Mouse (Mus musculus) testis, adult 2 months (tissue): Measurements from ENCODE around the gene Lzts3. TPM values are rescaled to one million over a fixed set of nuclear protein-coding genes. Genes with fewer than 3 reads are reported as not detected.

Experiments
- H3K27ac ChIP-seq: fragments of 200-500 bp; 2 replicates; pipeline ENCODE4 v1.5.1; 2012; ENCODE audit warnings: low read depth, low read length; ENCODE audit not compliant: control insufficient read depth, insufficient read depth
- H3K27me3 ChIP-seq: fragments of 200-500 bp; 2 replicates; pipeline ENCODE4 v1.6.1; 2012; ENCODE audit warnings: mild to moderate bottlenecking, low read length, moderate library complexity; ENCODE audit not compliant: control insufficient read depth, insufficient read depth
- H3K36me3 ChIP-seq: fragments of 200-500 bp; 2 replicates; pipeline ENCODE4 v1.6.1; 2012; ENCODE audit warnings: mild to moderate bottlenecking, low read length; ENCODE audit not compliant: control insufficient read depth, insufficient read depth
- H3K4me1 ChIP-seq: fragments of 200-500 bp; 2 replicates; pipeline ENCODE4 v1.6.1; 2012; ENCODE audit warnings: low read length; ENCODE audit not compliant: control insufficient read depth, insufficient read depth
- H3K4me3 ChIP-seq: fragments of 200-500 bp; 2 replicates; pipeline ENCODE4 v1.5.1; 2012; ENCODE audit warnings: low read depth, mild to moderate bottlenecking, low read length, moderate library complexity, mixed read lengths; ENCODE audit not compliant: control insufficient read depth
- CTCF ChIP-seq: fragments of 200-500 bp; IDR thresholded peaks from 2 replicates; pipeline ENCODE4 v1.5.1; 2012; ENCODE audit warnings: low read depth, mild to moderate bottlenecking, inconsistent platforms, low read length, moderate library complexity; ENCODE audit not compliant: control insufficient read depth, insufficient read depth, insufficient replicate concordance
- POLR2A ChIP-seq: fragments of 200-500 bp; IDR thresholded peaks from 2 replicates; pipeline ENCODE4 v1.6.1; 2012; ENCODE audit warnings: low read depth, mild to moderate bottlenecking, inconsistent platforms, low read length, moderate library complexity; ENCODE audit not compliant: control insufficient read depth
- polyA plus RNA-seq: library from polyadenylated mRNA; depleted of rRNA; stranded (reverse); fragments of >200 nt; gene quantifications from 2 replicates; pipeline ENCODE4 v1.2.3, GENCODE M21; 2012; rRNA removed

The Lzts3 gene
- polyA plus RNA-seq, 1 experiment, result 4.3 TPM

DNA sequence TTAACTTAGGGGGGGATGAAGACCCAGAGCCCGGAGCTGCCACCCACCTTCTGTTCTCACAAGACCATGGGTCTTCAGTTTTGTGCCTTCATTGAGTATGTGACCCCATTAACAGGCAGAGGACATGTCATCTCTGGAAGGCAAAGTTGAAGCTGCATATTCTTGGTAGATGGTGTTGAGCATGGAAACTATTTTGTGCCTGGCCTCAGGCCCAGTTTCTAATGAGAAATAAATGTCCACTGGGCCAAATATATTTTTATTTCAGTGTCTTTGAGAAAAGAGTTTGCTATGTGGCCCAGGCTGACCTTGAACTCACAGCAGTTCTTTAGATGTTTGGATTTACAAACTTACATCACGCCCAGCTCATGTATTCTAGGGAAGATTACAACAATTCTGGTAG lies 52.8 kb downstream of the Lzts3 start:
- H3K27me3 ChIP-seq, result no peaks in the 10 kb centered on the region
- H3K27ac ChIP-seq, result peak overlapping the region; percentile 81
- no peak for TF ChIP-seq POLR2A
- TF ChIP-seq CTCF, result no peak
- H3K4me1 ChIP-seq, result no peaks in the 10 kb centered on the region; the same call in none of the 2 replicates
- H3K36me3 ChIP-seq, result no peaks in the 10 kb centered on the region; the same call in 1 of the 2 replicates
- peak overlapping the region; percentile 79 for H3K4me3 ChIP-seq

DNA sequence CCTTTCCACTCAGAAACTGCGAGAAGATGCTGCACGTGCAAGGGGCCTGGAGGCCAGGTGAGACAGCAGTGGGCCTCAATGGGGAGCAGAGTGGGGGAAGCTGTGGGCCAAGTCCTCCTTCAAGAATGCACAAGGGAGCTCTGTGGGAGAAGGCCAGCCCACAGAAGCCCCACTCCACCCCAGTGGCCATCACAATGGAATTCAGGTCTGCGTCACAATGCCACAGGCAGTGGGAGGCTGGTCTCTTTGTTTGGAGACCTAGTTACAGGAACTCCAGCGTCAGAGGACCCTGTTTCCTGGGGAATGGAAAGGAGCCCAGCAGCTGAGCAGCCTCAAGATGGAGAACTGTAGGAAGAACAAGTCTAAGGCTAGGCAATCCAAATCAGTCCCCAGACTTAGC lies 53.4 kb downstream of the Lzts3 start:
- Histone ChIP-seq H3K27me3 (no peaks in the 10 kb centered on the region), H3K4me1 (no peaks in the 10 kb centered on the region; the same call in none of the 2 replicates), H3K27ac (peak overlapping the region; percentile 81), H3K4me3 (peak overlapping the region; percentile 79), H3K36me3 (no peaks in the 10 kb centered on the region; the same call in 1 of the 2 replicates)
- no peak for TF ChIP-seq CTCF
- TF ChIP-seq POLR2A, result peak; percentile 50; the same call in 1 of the 2 replicates

DNA sequence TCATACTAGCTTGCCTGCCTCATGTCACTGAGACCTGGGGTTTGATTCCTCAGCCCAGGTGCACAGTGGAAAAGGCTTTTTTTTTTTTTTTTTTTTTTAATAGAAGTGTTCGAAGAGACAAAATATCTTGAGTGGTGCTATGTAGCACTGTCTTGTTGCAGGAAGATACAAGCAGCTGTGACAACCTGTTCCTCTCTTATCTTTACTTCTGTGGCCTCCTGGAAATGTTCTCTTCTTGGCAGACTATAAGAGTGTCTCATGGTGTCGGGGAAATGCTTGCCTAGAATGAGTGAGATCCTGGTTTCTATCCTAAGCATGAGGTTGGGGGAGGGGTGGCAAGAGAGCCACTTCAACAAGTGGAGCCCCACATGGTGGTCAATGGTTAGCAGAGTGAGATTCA lies 54.2 kb downstream of the Lzts3 start:
- no peak for TF ChIP-seq CTCF
- no peak for TF ChIP-seq POLR2A
- no peaks in the 10 kb centered on the region; the same call in none of the 2 replicates for H3K4me1 ChIP-seq
- H3K27me3 ChIP-seq, result no peaks in the 10 kb centered on the region

DNA sequence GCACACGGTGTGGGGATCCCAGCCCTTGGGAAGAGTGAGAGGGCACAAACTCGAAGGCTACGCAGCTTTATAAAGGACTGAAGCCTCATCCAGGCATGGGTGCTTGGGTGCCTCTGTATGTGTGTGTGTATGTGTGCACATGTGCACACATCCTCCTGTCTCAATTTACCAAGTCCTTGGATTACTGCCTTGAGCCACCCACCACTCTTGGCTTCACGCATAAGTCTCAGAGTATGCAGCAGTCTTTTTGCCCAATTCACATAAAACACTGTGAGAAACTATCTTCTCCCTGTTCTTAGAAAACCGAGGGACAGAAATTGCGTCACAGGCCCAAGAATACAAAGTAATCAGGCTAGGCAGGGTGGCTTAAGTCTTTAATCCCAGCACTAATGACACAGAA lies 56.6 kb downstream of the Lzts3 start:
- H3K36me3 ChIP-seq, result no peaks in the 10 kb centered on the region
- H3K27ac ChIP-seq, result no peak overlapping the region
- no peak overlapping the region for H3K4me3 ChIP-seq
- TF ChIP-seq POLR2A (no peak), CTCF (no peak)
- H3K4me1 ChIP-seq, result no peaks in the 10 kb centered on the region; the same call in none of the 2 replicates
- H3K27me3 ChIP-seq, result no peaks in the 10 kb centered on the region

More for the DNA sequence above, 54.2 kb downstream of the Lzts3 start:
- Histone ChIP-seq H3K36me3 (no peaks in the 10 kb centered on the region; the same call in 1 of the 2 replicates), H3K4me3 (peak overlapping the region; percentile 79), H3K27ac (no peak overlapping the region)

DNA sequence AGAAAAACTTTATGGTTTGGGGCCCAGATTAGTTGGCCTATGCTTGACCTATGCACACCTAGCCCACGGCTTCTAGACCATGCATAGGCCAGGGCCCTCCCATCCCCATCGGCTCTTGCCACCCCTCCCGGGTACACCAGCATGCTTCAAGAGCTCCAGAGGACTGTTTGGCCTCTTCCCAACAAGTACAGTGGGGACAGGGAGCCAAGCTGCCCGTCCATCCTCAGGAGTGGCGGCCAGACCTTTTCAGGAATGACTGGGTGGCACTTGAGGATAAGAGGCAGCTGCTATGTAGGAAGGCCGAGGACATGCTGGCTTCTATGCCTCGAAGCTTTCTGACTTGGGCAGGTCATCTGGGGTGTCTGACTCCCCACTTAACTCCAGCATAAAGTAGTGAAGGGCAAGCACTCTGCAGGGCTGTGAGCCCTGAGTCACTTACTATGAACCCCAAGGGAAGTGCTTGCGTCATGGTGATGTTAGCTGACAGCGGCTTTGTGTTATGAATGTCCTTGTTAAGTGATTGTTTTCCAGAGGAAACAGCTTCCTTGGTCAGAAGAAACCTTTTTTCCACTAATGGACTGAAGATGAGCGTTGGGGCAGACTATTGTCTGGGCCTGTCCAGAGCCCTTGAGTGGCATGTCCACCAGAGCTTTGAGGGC lies 58.6 kb downstream of the Lzts3 start:
- TF ChIP-seq POLR2A, result no peak
- no peak for TF ChIP-seq CTCF
- peaks cover 5% of the 10 kb centered on the region for H3K4me1 ChIP-seq
- H3K36me3 ChIP-seq, result no peaks in the 10 kb centered on the region
- no peak overlapping the region for H3K4me3 ChIP-seq
- H3K27ac ChIP-seq, result no peak overlapping the region
- H3K27me3 ChIP-seq, result no peaks in the 10 kb centered on the region

Other genes with a start within 250 kb of the Lzts3 start
- 73.4 and 89.5 TPM in 2 replicates for gene Cpxm1, start 245.2 kb downstream of the Lzts3 start, polyA plus RNA-seq
- 0.57 and 0.99 TPM in 2 replicates for gene Gm28372, start 237.6 kb downstream of the Lzts3 start, polyA plus RNA-seq
- 316 and 321 TPM in 2 replicates for gene 1700020A23Rik, start 237.5 kb downstream of the Lzts3 start, polyA plus RNA-seq
- 251 and 255 TPM in 2 replicates for gene Tmem239, start 236.3 kb downstream of the Lzts3 start, polyA plus RNA-seq
- 45.6 and 55.8 TPM in 2 replicates for gene Vps16, start 218.5 kb downstream of the Lzts3 start, polyA plus RNA-seq
- 46.3 and 48.0 TPM in 2 replicates for gene Pced1a, start 218.1 kb downstream of the Lzts3 start, polyA plus RNA-seq
- gene Ptpra, start 192.5 kb downstream of the Lzts3 start, polyA plus RNA-seq, result 11.0 and 11.6 TPM in 2 replicates
- gene Mrps26, start 79.1 kb downstream of the Lzts3 start, polyA plus RNA-seq, result 22.4 and 30.2 TPM in 2 replicates
- gene Oxt, start 66.6 kb downstream of the Lzts3 start, polyA plus RNA-seq, result not detected in 2 replicates
- gene Avp, start 60.2 kb downstream of the Lzts3 start, polyA plus RNA-seq, result not detected in 2 replicates
- 1.2 and 1.6 TPM in 2 replicates for gene Fastkd5, start 12.8 kb downstream of the Lzts3 start, polyA plus RNA-seq
- 7.7 and 8.0 TPM in 2 replicates for gene Ubox5, start 12.8 kb downstream of the Lzts3 start, polyA plus RNA-seq
- gene Ddrgk1, start 21.9 kb upstream of the Lzts3 start, polyA plus RNA-seq, result 31.0 and 37.0 TPM in 2 replicates
- 26.1 and 26.2 TPM in 2 replicates for gene Itpa, start 24.8 kb upstream of the Lzts3 start, polyA plus RNA-seq
- gene Slc4a11, start 54.7 kb upstream of the Lzts3 start, polyA plus RNA-seq, result 1.5 and 1.6 TPM in 2 replicates